Comparison of ENCODE assay signal across 8 mouse cellular contexts in the genomic region with DNA sequence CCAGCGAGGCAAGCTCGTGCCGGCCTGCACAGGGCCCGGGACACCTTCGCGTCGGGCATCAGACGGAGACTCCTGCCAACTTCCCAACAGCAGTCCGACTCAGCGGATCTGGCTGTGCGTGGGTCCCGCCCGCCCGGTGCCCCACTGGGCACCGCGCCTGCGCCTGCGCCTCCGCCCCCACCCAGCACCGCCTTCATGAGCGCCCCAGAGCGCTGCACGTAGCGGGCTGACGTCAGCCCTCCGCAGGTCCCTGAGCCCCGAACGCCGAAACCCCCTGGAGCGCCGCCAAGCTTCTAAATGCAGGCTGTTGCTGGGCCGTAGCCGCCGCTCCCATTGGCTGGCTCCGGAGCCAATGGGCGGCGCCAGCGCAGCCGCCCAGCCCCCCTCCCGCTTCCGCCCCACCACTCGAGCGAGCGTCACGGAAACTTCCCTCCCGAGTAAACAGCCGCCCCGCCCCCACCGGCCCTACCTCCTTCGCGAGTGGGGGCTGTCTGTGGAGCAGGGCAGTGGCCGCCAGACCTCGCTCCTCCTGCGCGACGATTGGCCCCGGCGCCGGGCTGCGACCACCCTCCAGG. TPM values are rescaled to one million over a fixed set of nuclear protein-coding genes. Genes with fewer than 3 reads are reported as not detected.
A peak's percentile ranks its signal among the peaks of the same experiment; 100 is the strongest.
DNase-seq lines count a peak whose midpoint lies in the region; ATAC-seq and TF ChIP-seq lines count a peak whose summit lies in the region.

No protein-coding gene starts in this region.

- peak; percentile 91 for TF ChIP-seq POLR2A in bone marrow, adult 2 months (IDR thresholded peaks at IDR 0.05; ENCODE audit: borderline replicate concordance, control insufficient read depth, low read depth, low read length)

- H3K4me3 ChIP-seq in bone marrow, adult 2 months (replicated peaks; ENCODE audit: control insufficient read depth, low read depth, low read length), result peak overlapping the region; percentile 89
- H3K4me3 ChIP-seq in embryonic facial prominence, embryonic 15.5 days (replicated peaks), result peak overlapping the region; percentile 86
- H3K4me3 ChIP-seq in kidney, embryonic 14.5 days (ENCODE audit: low read length), result peak overlapping the region; percentile 93
- H3K4me3 ChIP-seq in limb, embryonic 15.5 days, result peak overlapping the region; percentile 89

- H3K9ac ChIP-seq in embryonic facial prominence, embryonic 15.5 days, result peak overlapping the region; percentile 95
- peak overlapping the region; percentile 98 for H3K9ac ChIP-seq in kidney, embryonic 14.5 days (ENCODE audit: low read depth, low read length)
- peak overlapping the region; percentile 98 for H3K9ac ChIP-seq in limb, embryonic 15.5 days

- H3K4me2 ChIP-seq in embryonic facial prominence, embryonic 15.5 days (replicated peaks), result peak overlapping the region; percentile 63
- H3K4me2 ChIP-seq in kidney, embryonic 14.5 days (replicated peaks; ENCODE audit: low read depth, low read length), result peak overlapping the region; percentile 72
- H3K4me2 ChIP-seq in limb, embryonic 15.5 days, result peak overlapping the region; percentile 49

- peaks cover 34% of the 10 kb centered on the region for H3K36me3 ChIP-seq in embryonic facial prominence, embryonic 15.5 days
- peaks cover 36% of the 10 kb centered on the region for H3K36me3 ChIP-seq in kidney, embryonic 14.5 days (ENCODE audit: control insufficient read depth, insufficient read depth, low read length)
- H3K36me3 ChIP-seq in limb, embryonic 15.5 days, result peaks cover 31% of the 10 kb centered on the region

- peak; percentile 92 for ATAC-seq in embryonic facial prominence, embryonic 15.5 days (ENCODE audit: insufficient number of reproducible peaks, low FRiP score, low TSS enrichment, low read depth)
- ATAC-seq in kidney, embryonic 14.5 days (ENCODE audit: low FRiP score, low TSS enrichment), result peak; percentile 95
- ATAC-seq in limb, embryonic 15.5 days (ENCODE audit: insufficient number of reproducible peaks, low FRiP score, low TSS enrichment, low read depth), result peak; percentile 95

- WGBS in bone marrow, adult 2 months, result under 1% methylated on average over 60 of the region's 60 CpGs
- WGBS in embryonic facial prominence, embryonic 15.5 days, result under 1% methylated on average over 59 of the region's 60 CpGs
- WGBS in kidney, embryonic 14.5 days, result under 1% methylated on average over 56 of the region's 60 CpGs
- WGBS in limb, embryonic 15.5 days, result under 1% methylated on average over 56 of the region's 60 CpGs

- H3K27me3 ChIP-seq in embryonic facial prominence, embryonic 15.5 days, result no peaks in the 10 kb centered on the region
- H3K27me3 ChIP-seq in kidney, embryonic 14.5 days (ENCODE audit: control insufficient read depth, insufficient read depth, low read length), result no peaks in the 10 kb centered on the region
- H3K27me3 ChIP-seq in limb, embryonic 15.5 days, result no peaks in the 10 kb centered on the region

- TF ChIP-seq CTCF in bone marrow, adult 2 months (IDR thresholded peaks at IDR 0.05; ENCODE audit: control insufficient read depth, insufficient read depth, low read length), result no peak

- no peaks in the 10 kb centered on the region for H3K9me3 ChIP-seq in embryonic facial prominence, embryonic 15.5 days (replicated peaks)
- H3K9me3 ChIP-seq in kidney, embryonic 14.5 days (ENCODE audit: control insufficient read depth, low read length), result no peaks in the 10 kb centered on the region
- no peaks in the 10 kb centered on the region for H3K9me3 ChIP-seq in limb, embryonic 15.5 days

- DNase-seq in 416B (ENCODE audit: low read depth), result peak; percentile 99
- peak; percentile 98 for DNase-seq in heart, adult 9 months (ENCODE audit: low spot score in 2 of 2)
- peak; percentile 97 for DNase-seq in monocyte, adult 2 months (ENCODE audit: low read depth in 1 of 2, low spot score in 2 of 2)
- DNase-seq in spleen, postnatal 36 days (ENCODE audit: low spot score in 2 of 2), result peak; percentile 99

- no peaks in the 10 kb centered on the region; the same call in none of the 2 replicates for H3K4me1 ChIP-seq in bone marrow, adult 2 months (ENCODE audit: control insufficient read depth, insufficient read depth, low read length)
- H3K4me1 ChIP-seq in embryonic facial prominence, embryonic 15.5 days, result peaks cover 21% of the 10 kb centered on the region
- H3K4me1 ChIP-seq in kidney, embryonic 14.5 days (ENCODE audit: control insufficient read depth, insufficient read depth, low read length), result peaks cover 13% of the 10 kb centered on the region
- H3K4me1 ChIP-seq in limb, embryonic 15.5 days, result peaks cover 22% of the 10 kb centered on the region

- H3K27ac ChIP-seq in bone marrow, adult 2 months (ENCODE audit: control insufficient read depth, insufficient read depth, low read depth, low read length, poor library complexity), result peak overlapping the region; percentile 100
- H3K27ac ChIP-seq in embryonic facial prominence, embryonic 15.5 days (replicated peaks), result peak overlapping the region; percentile 100
- H3K27ac ChIP-seq in kidney, embryonic 14.5 days (ENCODE audit: low read depth, low read length), result peak overlapping the region; percentile 100
- peak overlapping the region; percentile 100 for H3K27ac ChIP-seq in limb, embryonic 15.5 days

RNA-seq across cellular contexts. Expression of a gene that starts 38.8 kb away (rescaled TPM):
- 0.85 TPM in 1 of 2 replicates, not detected in the other for polyA plus RNA-seq in bone marrow, adult 2 months (2011; ENCODE audit: insufficient read depth, insufficient read length, low replicate concordance, missing spikeins)
- polyA plus RNA-seq in embryonic facial prominence, embryonic 15.5 days (2015; fragmentation: Nextera tagmentation; extraction: Ambion mirVana), result 13.5 and 15.3 TPM in 2 replicates
- 4.1 and 5.1 TPM in 2 replicates for polyA plus RNA-seq in kidney, embryonic 14.5 days (2014; fragmentation: Nextera tagmentation; extraction: Ambion mirVana)
- polyA plus RNA-seq in limb, embryonic 15.5 days (2015; fragmentation: Nextera tagmentation; extraction: Ambion mirVana), result 13.8 and 15.4 TPM in 2 replicates

RNA-seq across cellular contexts. Expression of a gene that starts 42.4 kb away (rescaled TPM):
- 19.5 and 27.9 TPM in 2 replicates for polyA plus RNA-seq in bone marrow, adult 2 months (2011; ENCODE audit: insufficient read depth, insufficient read length, low replicate concordance, missing spikeins)
- polyA plus RNA-seq in embryonic facial prominence, embryonic 15.5 days (2015; fragmentation: Nextera tagmentation; extraction: Ambion mirVana), result 104 and 116 TPM in 2 replicates
- polyA plus RNA-seq in kidney, embryonic 14.5 days (2014; fragmentation: Nextera tagmentation; extraction: Ambion mirVana), result 99.0 and 113 TPM in 2 replicates
- polyA plus RNA-seq in limb, embryonic 15.5 days (2015; fragmentation: Nextera tagmentation; extraction: Ambion mirVana), result 83.8 and 98.1 TPM in 2 replicates

RNA-seq across cellular contexts. Expression of a gene that starts 58.0 kb away (rescaled TPM):
- polyA plus RNA-seq in bone marrow, adult 2 months (2011; ENCODE audit: insufficient read depth, insufficient read length, low replicate concordance, missing spikeins), result 1.2 and 2.8 TPM in 2 replicates
- 2.5 TPM in 2 replicates for polyA plus RNA-seq in embryonic facial prominence, embryonic 15.5 days (2015; fragmentation: Nextera tagmentation; extraction: Ambion mirVana)
- polyA plus RNA-seq in kidney, embryonic 14.5 days (2014; fragmentation: Nextera tagmentation; extraction: Ambion mirVana), result 0.70 and 1.1 TPM in 2 replicates
- 1.5 and 1.7 TPM in 2 replicates for polyA plus RNA-seq in limb, embryonic 15.5 days (2015; fragmentation: Nextera tagmentation; extraction: Ambion mirVana)

Comparison
In these comparisons a context has a peak if more than half of its experiments do, and no peak if none do; other contexts are left out.
1. Peak in every context shown above with its lines: DNase-seq, ATAC-seq, H3K4me3 ChIP-seq and H3K27ac ChIP-seq.